Mouse (Mus musculus): ENCODE data around the gene Med27. TPM values are rescaled to one million over a fixed set of nuclear protein-coding genes. Genes with fewer than 3 reads are reported as not detected.
A peak's percentile ranks its signal among the peaks of the same experiment; 100 is the strongest.

Med27 gene
- 26.6 and 36.9 TPM in 2 replicates for polyA plus RNA-seq (2012; rRNA removed)

GRCm38 (mm10) chr2:29346629-29347271 lies at the start of gene Med27:
Gene Med27 (plus strand): TSS chr2:29346819.
- peak; percentile 54 for DNase-seq (ENCODE audit: low read depth)

- DNase-seq (ENCODE audit: low read depth), result no peak
These were observed 36.7 kb upstream of the Med27 start for GRCm38 (mm10) chr2:29309966-29310365.

GRCm38 (mm10) chr2:29312058-29312457 lies 34.6 kb upstream of the Med27 start:
- DNase-seq (ENCODE audit: low read depth), result no peak

DNA sequence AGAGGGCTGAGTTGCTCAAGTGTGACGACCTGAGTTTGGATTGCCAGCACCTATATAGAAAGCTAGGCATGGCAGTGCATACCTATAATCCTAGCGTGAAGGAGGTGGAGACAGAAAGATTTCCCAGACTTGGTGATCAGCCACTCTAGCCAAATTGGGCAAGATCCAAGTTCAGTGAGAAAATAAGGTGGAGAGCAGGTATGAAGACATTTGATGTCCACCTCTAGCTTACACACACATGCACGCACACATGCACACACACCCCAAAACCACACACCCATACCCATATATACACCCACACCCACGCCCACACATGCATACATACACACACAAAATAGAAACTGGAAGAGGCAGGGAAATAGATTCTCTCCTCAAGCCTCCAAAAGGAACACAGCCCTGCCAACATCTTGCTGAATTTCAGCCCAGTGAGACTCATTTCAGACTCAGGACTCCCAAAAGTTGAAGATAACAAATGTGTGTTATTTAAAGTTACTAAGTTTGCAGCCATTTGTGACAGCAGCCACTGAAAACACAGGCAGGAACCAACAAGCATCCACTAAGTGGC lies 28.6 kb upstream of the Med27 start:
- DNase-seq (ENCODE audit: low read depth), result no peak

- DNase-seq (ENCODE audit: low read depth), result no peak
These were observed 28.0 kb upstream of the Med27 start for GRCm38 (mm10) chr2:29318596-29318995.

DNA sequence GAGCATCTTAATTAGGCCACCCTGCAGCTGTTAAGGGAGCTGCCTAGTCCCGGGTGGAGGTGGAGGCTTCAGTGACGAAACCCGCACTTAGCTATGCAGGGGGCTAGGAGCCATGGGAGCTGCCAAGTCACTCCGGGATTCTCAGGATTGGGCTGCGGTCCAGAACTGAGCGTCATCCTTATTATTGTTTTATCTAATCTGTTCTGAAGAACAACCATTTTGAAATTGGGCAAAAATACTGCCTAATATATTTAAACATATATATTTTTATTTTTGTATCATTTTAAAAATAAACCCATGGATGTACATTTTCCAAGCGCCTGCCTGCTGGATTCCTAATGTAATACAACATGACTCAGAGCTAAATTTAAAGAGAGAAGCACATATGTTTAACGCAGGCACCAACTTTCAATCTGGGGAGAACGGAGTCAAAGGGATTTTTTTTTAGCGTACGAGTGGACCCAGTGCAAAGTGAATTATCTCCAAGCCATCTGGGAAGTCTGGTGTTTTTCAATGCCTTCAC lies 26.3 kb upstream of the Med27 start:
- no peak for DNase-seq (ENCODE audit: low read depth)

GRCm38 (mm10) chr2:29320780-29321179 lies 25.8 kb upstream of the Med27 start:
- no peak for DNase-seq (ENCODE audit: low read depth)

- DNase-seq (ENCODE audit: low read depth), result no peak
These were observed 22.2 kb upstream of the Med27 start for GRCm38 (mm10) chr2:29324456-29324855.

DNA sequence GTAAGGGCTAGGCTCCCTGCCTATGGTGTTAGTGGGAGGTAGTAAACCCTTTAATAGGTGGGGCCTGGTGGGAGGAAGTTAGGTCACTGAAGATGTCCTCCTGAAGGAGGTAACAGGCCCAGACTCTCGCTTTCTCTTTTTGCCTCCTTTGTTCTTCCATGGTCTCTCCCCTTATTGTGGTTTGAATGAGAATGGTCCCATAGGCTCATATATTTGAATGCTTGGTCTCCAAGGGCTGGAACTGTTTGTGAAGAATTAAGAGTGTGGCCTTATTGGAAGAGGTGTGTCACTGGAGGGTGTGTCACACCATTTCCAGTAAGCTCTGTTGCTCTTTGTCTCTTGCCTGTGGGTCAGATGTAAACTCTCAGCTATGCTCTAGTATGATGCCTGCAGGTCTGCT lies 16.1 kb upstream of the Med27 start:
- no peak for DNase-seq (ENCODE audit: low read depth)

GRCm38 (mm10) chr2:29338396-29338795 lies 8.2 kb upstream of the Med27 start:
- no peak for DNase-seq (ENCODE audit: low read depth)

- DNase-seq (ENCODE audit: low read depth), result no peak
These were observed 12.2 kb downstream of the Med27 start for GRCm38 (mm10) chr2:29358696-29359375.

- no peak for DNase-seq (ENCODE audit: low read depth)
These were observed 14.3 kb downstream of the Med27 start for GRCm38 (mm10) chr2:29360956-29361355.

DNA sequence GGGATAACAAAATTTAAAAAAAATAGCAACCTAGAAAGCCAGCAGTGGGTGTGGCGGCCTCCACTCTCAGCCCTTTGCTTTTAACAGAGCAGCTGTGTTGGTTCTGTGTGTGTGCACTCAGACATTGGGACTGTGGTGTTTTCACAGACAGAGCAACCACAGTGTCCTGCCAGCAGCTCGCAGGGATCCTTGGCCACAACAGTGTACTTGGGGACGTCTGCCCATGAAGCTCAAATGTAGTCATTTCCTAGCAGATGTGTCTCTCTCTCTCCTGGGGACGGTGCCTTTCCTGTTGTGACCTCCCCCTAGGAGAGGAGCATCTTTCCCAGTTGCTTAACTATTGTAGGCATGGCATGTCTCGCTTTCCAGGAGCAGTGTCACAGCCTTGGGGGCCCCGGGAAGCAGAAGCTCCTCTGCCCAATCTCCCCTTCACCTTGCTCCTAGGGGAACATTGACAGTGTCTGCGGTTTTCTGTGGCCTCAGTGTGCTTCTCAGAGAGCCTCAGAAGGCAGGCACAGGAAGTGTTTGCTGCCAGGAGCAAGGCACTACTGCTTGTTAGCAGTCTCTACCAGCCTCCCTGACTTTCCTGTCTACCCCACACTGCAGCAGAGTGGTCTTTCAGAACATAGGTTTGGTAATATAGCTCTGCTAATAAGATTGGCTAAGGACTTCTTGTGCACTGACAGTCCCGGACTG lies 18.5 kb downstream of the Med27 start:
- DNase-seq (ENCODE audit: low read depth), result no peak

GRCm38 (mm10) chr2:29368730-29369129 lies 22.1 kb downstream of the Med27 start:
- DNase-seq (ENCODE audit: low read depth), result no peak

DNA sequence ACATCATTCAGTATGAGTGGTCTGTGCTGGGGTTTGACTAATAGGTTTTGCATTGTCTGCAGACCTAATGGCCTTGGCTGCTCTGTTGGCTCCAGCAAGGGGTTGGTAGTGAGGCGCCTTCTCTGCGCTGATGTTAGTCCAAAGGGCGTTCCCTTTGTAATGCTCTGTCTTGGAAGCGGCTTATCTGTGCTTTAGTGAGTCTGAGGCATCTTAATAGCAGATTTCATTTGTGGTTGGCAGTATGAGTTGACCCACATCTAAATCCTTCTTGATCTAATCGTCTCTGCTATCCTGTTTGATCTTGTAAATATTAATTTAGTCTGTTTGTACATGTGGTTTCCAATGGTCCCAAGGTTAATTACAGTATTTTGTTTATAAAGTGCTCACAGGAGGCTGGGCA lies 25.6 kb downstream of the Med27 start:
- DNase-seq (ENCODE audit: low read depth), result no peak

DNA sequence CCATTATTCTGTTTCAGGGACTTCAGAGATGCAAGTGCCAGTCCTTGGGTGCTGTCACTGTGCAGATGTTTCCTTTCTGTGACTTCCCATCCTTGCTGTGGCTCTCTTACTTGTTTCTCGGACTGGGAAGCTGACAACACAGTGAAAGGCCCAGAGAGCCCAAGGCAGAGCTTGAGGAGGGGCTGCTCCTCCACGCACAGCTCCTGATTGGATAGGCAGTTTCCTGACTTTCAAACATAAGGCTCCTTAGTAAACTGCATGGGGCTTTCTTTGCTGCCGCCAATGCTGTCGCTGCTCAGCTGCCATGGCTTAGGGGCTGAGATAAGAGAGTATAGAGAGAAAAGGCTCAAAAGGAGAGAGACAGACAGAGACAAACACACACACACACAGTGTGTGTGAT lies 35.1 kb downstream of the Med27 start:
- DNase-seq (ENCODE audit: low read depth), result no peak

DNA sequence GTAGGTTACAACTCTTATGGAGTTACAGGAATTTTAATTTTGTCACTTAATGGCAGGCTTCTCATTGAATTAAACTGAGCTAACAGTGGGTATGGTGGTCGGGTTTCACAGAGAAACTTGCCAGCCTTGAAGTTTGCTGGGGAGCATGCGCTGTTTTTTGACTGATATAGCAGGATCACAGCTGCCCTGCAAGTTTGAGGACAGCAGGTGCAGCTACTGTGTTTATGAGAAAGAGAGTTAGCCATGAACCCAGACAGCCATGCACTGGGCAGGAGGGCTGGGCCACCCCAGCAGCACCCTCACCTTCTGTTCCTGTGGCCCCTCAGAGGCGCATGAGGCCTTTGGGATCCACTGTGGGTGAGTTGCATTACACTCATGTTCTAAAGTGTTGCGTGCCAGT lies 36.0 kb downstream of the Med27 start:
- DNase-seq (ENCODE audit: low read depth), result no peak

DNA sequence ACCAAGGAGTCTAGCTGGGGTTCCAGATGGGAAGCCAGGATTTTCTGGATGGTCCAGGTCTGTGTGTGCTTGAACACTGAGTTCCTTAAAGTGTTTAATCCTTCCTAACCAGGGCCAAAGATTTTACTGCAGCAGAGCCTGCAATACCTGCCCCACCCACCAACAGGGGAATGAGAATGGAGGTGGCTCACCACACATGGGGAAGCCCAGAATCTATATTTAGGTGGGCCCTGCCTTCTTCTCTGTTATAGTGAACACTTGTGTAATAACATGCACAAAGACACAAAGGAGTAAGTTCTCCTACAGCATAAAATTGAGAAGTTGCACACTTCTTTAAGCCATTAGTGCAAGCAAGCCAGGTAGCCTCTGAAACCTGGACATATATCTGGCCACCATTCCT lies 36.5 kb downstream of the Med27 start:
- DNase-seq (ENCODE audit: low read depth), result no peak

DNA sequence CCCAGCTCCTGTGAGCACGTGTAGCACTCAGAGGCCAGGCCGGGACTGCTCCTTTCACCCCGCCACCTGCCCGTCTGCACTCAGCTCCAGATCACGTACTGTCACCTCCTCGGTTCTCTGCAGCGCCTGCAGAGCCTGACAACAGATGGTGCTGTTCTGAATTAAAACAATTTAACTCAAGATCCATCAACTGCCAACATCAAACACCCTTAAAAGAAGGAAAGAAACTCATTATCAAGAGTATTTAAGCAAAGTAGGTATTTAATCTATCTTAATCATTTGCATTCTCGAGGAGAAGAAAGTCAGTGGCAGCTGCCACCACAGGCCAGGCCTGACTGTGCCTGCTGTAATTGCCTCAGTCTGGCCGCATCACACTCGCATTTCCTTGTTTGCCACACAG lies 38.8 kb downstream of the Med27 start:
- no peak for DNase-seq (ENCODE audit: low read depth)

- DNase-seq (ENCODE audit: low read depth), result no peak
These were observed 40.6 kb downstream of the Med27 start for GRCm38 (mm10) chr2:29387268-29387667.

GRCm38 (mm10) chr2:29388937-29389336 lies 42.3 kb downstream of the Med27 start:
- no peak for DNase-seq (ENCODE audit: low read depth)

DNA sequence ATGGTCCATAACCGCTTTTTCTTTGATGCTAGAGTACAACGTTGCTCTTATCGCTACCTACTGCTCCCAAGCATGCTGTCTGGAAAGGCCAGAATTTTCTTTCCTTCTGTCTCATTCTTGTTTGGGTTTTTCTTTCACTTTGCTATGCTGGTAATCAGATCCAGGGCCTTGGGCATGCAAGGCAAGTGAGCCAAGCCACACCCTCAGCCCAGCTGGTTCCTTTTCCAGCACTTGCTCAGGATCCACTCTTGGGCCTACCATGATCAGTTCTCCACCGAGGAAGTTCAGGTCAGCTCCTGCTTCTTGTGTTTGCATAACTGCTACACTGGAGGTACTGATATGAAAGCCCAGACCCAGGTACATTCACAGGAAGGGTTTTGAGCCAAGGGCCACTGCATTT lies 44.5 kb downstream of the Med27 start:
- DNase-seq (ENCODE audit: low read depth), result no peak

DNA sequence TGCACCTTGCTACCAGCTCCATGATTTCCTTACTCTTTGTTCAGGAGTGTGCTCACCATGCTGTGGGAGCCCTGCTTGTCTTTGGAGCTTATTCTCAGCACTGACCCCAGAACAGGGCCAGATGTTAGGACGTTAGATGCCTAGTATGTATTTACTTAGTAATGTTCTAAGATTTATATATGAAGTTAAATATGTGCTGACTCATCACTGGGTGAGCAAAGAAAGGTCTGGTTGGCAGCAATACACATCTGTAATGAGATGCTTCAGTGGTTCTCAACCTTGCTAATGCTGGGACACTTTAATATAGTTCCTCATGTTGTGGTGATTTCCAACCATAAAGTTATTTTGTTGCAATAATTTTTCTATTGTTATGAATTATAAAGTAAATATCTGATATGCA lies 45.4 kb downstream of the Med27 start:
- DNase-seq (ENCODE audit: low read depth), result no peak
